Mouse (Mus musculus): ENCODE measurements around the gene Rab3ip. TPM values are rescaled to one million over a fixed set of nuclear protein-coding genes. Genes with fewer than 3 reads are reported as not detected.

The Rab3ip gene
- total RNA-seq, 2 experiments from 2014 or later = 16.2 to 17.3 TPM

DNA sequence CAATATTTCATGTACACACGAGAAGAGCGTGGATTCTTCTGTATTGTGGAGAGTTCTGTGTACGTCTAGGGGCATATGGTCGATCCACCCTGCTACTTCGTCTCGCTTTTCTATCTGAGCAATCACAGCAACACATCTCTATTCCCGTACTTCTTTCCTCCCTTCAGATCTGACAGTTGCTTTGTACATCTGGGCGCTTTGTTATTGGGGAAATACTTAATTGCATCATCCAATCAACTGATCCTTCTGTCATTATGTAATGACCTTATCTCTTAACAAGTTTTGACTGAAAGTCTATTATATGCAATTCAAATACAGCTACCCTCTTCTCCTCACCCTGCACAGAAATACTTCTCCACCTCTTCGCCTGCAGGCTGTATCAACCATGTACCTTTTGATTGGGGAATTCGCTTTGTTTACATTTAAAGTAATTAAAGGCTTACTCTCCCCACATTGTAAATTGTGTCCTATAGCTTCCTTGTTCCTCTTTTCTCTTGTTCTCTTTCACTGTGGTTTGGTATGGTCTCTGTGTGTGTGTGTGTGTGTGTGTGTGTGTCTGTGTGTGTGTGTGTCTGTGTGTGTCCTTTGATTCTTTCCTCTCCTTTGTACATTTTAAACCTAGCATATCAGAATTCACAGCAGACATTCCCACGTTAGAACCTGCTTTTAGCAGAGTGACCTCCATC lies 24.0 kb downstream of the Rab3ip start:
- intact Hi-C loops (cut with DNase I; ENCODE audit: low total_unique reads) = no loop called here
- no peak for DNase-seq

GRCm38 (mm10) chr10:116923651-116924495 lies 26.7 kb downstream of the Rab3ip start:
- intact Hi-C loops (cut with DNase I; ENCODE audit: low total_unique reads) = no loop called here
- DNase-seq = no peak

DNA sequence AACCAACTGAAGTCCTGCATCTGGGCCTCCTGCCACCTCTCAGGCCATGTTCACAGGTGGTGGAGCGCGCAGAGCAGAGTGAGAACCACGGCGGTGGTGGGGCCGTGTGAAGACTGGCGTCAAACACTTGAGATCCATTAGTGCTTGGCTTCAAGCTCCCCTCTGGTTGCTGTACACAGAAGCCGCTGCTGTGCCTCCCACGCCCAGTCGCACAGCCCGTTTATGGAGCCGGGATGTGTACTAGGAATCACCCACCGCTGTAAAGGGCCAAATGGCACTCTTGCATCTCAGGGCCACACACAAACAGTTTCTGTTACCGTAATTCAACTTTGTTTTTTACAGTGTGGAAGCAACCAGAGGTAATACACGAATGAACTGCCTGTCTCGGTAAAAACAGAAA lies 28.4 kb downstream of the Rab3ip start:
- intact Hi-C loops (cut with DNase I; ENCODE audit: low total_unique reads) = no loop called here
- DNase-seq = no peak

DNA sequence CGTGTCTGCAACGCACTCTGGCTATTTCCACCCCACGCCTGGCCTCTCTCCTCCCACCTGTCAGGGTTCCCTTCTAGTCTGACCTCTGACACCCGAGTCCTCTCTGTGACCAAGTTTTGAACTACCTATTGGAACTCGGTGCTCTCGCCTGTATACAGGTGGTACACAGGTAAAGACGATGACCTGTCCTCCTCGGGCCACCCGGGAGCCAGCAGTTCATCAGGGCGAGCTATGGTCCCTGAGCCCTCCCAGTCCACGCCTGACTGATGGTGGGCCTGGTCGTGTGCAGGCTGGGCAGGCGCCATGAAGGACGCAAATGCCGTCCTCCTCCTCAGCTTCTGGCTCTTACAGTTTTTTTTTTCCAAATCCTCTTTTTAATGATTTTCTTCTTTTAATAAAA lies 29.2 kb downstream of the Rab3ip start:
- intact Hi-C loops (cut with DNase I; ENCODE audit: low total_unique reads) = no loop called here
- no peak for DNase-seq

DNA sequence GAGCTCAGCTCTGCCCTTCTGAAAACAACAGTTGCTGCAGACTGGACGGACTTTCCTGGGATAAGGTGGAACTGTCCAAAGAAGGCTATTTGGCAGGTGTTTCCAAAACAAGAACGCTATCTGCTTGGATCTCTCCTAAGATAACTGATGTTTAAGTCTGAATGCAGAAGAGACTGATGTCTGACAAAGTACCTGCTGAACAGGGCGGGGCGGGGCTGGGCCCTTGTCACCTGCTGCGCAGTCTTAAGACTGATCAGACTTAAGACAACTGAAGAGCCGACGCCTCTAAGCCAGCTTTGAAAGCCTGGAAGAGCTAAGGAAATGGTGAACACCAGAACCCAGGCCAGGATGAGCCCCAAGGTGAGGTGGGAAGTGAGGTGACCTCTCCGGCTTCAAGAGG lies 29.9 kb downstream of the Rab3ip start:
- DNase-seq = no peak
- intact Hi-C loops (cut with DNase I; ENCODE audit: low total_unique reads) = no loop called here

GRCm38 (mm10) chr10:116919368-116920317 lies 30.9 kb downstream of the Rab3ip start:
- intact Hi-C loops (cut with DNase I; ENCODE audit: low total_unique reads) = no loop called here

DNA sequence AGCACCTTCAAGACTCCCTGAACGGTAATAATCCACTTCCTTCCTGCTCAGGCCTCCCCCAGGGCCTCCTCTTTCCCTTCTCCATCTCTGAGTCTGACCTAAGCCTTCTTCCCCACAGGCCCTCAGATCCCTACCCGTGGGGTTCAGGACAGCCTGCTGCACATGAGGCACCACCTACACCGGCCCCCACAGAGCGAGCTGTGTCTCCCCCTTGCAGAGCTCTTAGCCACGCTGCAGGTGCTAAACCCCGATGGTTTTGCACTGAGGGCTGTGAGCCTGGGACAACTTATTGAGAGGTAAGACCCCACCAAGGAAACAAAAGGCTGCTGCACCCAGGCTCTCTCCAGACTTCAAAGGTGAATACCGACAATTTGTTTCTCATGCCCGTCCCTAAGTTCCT lies 34.0 kb downstream of the Rab3ip start:
- no peak for DNase-seq
- intact Hi-C loops (cut with DNase I; ENCODE audit: low total_unique reads) = no loop called here

More at GRCm38 (mm10) chr10:116919368-116920317, 30.9 kb downstream of the Rab3ip start:
- DNase-seq = no peak

DNA sequence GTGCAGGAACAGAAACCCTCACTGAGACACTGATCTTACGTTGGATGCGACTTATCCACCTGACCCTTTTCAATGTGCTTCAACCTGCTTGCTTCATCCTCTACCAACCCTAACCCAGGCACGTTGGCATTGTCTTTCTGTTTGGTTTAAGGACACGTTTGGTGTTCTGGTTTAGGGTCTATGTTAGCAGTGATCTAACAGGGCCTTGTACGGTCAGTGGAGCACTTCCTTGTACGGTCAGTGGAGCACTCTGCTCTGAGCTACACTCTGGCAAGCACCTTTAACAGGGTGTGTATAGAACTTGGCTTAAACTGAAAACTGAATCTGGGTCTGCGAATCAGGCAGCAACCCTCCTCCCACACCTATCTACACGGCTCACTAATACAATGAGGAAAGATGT lies 35.3 kb downstream of the Rab3ip start:
- intact Hi-C loops (cut with DNase I; ENCODE audit: low total_unique reads) = no loop called here

DNA sequence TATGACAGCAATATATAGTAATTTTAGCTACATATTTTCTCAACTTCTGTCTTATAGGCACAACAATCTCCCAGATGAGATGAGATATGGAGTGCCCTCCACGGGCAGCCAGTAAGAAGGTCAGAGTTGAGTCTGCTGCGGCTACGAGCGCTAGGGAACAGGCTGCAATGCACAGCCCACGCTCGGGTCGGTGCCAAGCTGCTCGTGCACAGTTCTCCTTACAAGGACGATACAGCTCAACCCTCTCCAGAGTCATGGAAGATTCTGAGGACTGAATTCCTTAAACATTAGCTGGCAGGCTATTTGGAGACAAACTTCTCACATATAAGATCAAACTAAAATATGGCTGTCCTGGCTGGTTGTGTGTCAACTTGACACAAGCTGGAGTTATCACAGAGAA lies 36.0 kb downstream of the Rab3ip start:
- intact Hi-C loops (cut with DNase I; ENCODE audit: low total_unique reads) = no loop called here
- no peak for DNase-seq

More for the DNA sequence above, 35.3 kb downstream of the Rab3ip start:
- no peak for DNase-seq

- intact Hi-C loops (cut with DNase I; ENCODE audit: low total_unique reads) = no loop called here
- no peak for DNase-seq
Observed at GRCm38 (mm10) chr10:116913647-116914273, 36.8 kb downstream of the Rab3ip start.

DNA sequence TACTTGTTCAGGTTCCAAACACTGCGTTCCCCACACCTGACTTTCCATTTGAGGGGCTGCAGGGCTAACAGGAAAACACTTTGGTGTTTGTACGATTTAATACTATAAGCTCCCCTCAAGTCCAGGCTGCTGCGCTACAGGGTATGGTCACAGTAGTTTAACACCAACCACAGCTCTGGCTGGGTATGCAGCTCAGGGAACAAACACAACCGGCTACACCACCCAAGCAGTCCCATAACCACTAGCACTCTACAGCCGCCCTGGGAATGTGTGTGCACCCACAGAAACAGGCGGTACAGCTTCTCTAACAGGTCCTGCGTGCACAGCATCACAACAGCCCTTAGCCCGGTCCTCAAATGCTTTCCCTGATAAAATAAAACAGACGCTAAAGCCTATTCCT lies 37.7 kb downstream of the Rab3ip start:
- intact Hi-C loops (cut with DNase I; ENCODE audit: low total_unique reads) = no loop called here
- no peak for DNase-seq

DNA sequence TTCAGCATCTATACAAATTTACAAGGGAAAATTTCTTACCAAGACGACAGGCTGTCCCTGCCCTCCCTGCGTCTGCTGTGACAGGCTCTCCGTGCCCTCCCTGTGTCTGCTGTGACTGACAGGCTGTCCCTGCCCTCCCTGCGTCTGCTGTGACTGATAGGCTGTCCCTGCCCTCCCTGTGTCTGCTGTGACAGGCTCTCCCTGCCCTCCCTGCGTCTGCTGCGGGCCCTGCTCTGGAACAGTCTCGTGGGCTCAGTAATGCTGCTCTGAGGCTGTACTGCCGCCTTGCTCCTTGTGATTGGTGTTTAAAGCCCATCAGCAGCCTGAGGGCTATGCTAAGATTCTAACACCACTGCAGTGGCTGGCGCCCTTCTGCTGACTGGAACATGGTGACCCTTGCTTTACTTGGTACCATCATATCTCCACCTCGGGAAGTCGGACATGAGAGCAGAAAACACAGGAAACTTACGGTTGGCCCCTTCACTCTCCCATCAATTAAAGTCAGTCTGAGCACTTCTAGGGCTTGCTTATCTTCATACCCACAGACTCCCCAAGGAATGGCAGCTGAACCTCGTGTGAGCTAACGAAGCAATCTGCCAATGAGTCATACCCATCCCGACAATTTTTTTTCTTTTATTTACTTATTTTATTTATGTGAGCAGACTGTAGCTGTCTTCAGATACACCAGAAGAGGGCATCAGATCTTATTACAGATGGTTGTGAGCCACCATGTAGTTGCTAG lies 41.5 kb downstream of the Rab3ip start:
- DNase-seq = no peak
- intact Hi-C loops (cut with DNase I; ENCODE audit: low total_unique reads) = no loop called here

DNA sequence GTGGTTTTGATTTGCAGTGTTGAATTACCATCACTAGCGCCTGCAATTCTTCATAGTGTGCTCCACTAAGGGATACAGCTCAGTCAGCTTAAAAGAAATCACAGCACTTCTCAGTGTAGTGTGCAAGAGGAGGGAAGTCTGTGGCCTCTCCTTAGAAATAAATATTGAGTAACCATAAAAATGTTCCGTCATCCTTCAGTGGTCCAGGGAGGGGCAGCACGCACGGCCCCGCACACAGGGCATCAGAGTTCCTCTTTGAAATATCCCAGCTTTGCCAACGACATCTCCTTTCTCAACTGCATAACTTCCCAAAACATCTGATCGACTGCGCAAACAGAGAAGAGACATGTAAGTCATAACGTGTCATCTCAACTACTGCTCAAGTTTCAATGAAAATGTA lies 43.8 kb downstream of the Rab3ip start:
- intact Hi-C loops (cut with DNase I; ENCODE audit: low total_unique reads) = no loop called here
- no peak for DNase-seq

GRCm38 (mm10) chr10:116904503-116904908 lies 46.1 kb downstream of the Rab3ip start:
- intact Hi-C loops (cut with DNase I; ENCODE audit: low total_unique reads) = no loop called here
- no peak for DNase-seq

DNA sequence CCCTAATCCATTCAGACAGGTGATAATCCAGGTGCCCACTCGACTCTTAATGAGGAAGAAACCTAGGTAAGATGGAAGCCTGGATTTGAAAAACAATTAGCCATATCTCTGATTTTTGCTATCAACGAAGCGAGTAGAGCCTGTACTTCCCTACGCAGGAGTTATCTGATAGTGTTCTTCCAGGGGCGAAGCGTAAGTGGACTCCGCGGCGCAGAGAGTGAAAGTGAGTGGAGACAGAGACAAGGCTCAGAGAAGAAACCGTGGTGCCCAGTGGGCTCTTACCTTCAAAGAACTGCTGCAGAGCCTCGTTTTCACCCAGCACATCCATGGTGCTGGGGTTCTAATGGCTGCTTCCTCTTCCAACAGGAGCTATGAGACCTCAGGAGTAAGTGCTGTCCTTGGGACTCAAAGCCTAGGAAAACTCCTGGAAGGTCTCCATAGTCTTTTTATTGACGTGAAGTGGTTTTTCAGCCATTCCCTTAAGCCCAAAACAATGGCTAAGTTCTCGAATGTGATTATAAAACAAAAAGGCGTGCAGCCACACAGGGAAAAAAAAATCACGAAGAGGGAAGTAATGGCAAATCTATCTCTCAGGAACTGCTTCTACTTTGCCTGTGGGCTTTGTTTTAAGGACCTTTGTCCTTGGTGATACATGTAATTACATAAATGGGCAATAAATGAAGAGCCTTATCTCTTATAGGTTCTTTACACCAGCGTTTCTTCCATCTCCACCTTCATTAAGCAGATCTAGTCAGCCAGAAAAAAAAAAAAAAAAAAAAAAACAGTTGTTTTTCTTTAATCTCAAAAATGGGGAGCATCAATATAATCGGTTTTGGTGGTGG lies 54.0 kb downstream of the Rab3ip start, which contains the start of gene Myrfl:
TSS of gene Myrfl (minus strand) at position 584 of the 842 bp plus-strand sequence.
- intact Hi-C loops (cut with DNase I; ENCODE audit: low total_unique reads) = no loop called here

DNA sequence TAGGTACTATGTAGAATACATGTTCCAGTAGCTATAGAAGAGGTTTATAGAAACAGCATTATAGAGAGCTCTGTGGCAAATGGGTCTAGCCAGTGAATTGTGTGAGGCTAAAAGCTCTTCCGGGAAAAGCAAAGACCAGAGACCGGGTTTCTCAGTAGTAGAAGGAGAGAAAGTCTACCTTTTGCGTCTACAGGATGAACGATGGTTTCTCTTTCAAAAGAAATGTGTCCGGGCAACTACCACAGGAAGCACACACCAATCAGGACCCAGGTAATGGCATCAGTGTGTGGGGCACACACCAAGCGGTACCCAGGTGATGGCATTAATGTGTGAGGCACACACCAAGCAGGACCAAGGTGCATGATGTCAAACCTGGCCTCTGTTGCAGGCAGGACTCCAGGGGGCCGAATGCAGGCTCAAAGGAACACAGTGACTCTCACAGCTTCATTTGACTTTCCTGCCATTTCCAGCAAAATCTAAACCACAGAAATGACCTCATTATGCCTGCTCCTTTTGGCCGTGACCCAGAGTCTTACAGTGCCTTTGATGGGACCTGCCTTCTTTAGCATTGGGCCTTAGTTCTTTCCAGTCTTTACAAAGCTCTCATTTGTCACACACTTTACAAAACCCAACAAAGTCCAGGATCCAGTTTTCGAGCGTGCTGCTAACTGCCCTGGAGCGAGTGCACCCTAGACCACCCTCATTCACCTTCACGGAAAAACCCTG lies 55.3 kb downstream of the Rab3ip start:
- intact Hi-C loops (cut with DNase I; ENCODE audit: low total_unique reads) = no loop called here
- DNase-seq = no peak

More for the DNA sequence above, 54.0 kb downstream of the Rab3ip start, which contains the start of gene Myrfl:
- DNase-seq = no peak

GRCm38 (mm10) chr10:116894540-116894939 lies 56.0 kb downstream of the Rab3ip start:
- DNase-seq = no peak
- intact Hi-C loops (cut with DNase I; ENCODE audit: low total_unique reads) = no loop called here

Measured in gastrocnemius, postnatal 14 days (tissue).